Mouse (Mus musculus): ENCODE measurements around the gene Ppfia3. TPM values are rescaled to one million over a fixed set of nuclear protein-coding genes. Genes with fewer than 3 reads are reported as not detected.

Gene Ppfia3
- polyA plus RNA-seq (2014; fragmentation: Nextera tagmentation; extraction: Ambion mirVana) = 7.7 and 8.1 TPM in 2 replicates

DNA sequence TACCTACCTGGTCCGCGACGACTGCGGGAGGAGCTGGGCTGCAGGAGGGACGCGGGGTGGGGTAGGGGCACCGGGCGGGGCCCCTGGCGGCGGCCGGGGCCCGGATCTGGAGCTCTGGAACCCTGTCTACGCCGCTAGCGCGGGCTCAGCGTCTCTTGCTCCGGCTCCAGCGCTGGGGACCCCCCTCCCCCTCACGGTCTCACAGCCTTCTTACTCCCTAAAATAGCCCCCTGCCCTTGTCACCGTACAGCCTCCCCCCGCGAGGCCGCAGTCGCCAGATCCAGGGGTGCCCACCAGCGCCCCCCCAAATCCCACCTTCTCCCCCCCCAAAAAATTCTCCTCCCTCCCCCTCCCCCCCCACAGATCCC lies at the start of gene Ppfia3:
Ppfia3 (minus strand) TSS at position 368 of the 368 bp plus-strand sequence.
- Histone ChIP-seq H3K4me3 (ENCODE audit: low read depth, low read length) (peak within 1 kb of the TSS; percentile 78), H3K27ac (ENCODE audit: low read depth, low read length) (peak within 1 kb of the TSS; percentile 44; the same call in 1 of the 2 replicates), H3K27me3 (ENCODE audit: control insufficient read depth, insufficient read depth, low read length) (peaks cover 44% of the 10 kb centered on the region), H3K4me2 (peak within 1 kb of the TSS; percentile 88), H3K36me3 (ENCODE audit: control insufficient read depth, insufficient read depth, low read length) (no peaks in the 10 kb centered on the region), H3K9me3 (ENCODE audit: control insufficient read depth, low read length) (no peaks in the 10 kb centered on the region), H3K4me1 (ENCODE audit: control insufficient read depth, insufficient read depth, low read length) (peaks cover 28% of the 10 kb centered on the region), H3K9ac (ENCODE audit: low read length) (peak within 1 kb of the TSS; percentile 86)
- 0% methylated on average over 24 of the region's 26 CpGs for WGBS
- DNase-seq (ENCODE audit: low spot score, missing footprints) (no peak), ATAC-seq (ENCODE audit: low FRiP score) (peak; percentile 47)

DNA sequence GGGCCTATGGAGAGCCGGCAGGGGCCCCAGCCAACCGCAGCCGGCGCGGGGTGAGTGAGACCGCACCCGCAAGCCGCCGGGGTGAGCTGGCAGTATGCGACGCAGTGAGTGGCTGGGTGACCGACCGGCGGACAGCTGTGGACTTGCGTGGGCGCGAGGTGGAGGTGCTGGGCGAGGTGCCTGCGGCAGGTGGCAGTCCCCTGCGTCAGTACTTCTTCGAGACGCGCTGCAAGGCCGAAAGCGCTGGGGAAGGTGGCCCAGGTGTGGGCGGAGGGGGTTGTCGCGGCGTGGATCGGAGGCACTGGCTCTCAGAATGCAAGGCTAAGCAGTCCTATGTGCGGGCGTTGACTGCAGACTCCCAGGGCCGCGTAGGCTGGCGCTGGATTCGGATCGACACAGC lies 48.8 kb upstream of the Ppfia3 start:
- ATAC-seq (ENCODE audit: low FRiP score) (no peak), DNase-seq (ENCODE audit: low spot score, missing footprints) (no peak)
- Histone ChIP-seq H3K36me3 (ENCODE audit: control insufficient read depth, insufficient read depth, low read length) (no peaks in the 10 kb centered on the region), H3K9me3 (ENCODE audit: control insufficient read depth, low read length) (no peaks in the 10 kb centered on the region), H3K4me1 (ENCODE audit: control insufficient read depth, insufficient read depth, low read length) (peaks cover 4% of the 10 kb centered on the region), H3K9ac (ENCODE audit: low read length) (no peak overlapping the region), H3K27ac (ENCODE audit: low read depth, low read length) (no peak overlapping the region), H3K4me2 (no peak overlapping the region), H3K4me3 (ENCODE audit: low read depth, low read length) (no peak overlapping the region), H3K27me3 (ENCODE audit: control insufficient read depth, insufficient read depth, low read length) (peaks cover 88% of the 10 kb centered on the region)
- WGBS = 11% methylated on average over 37 of the region's 37 CpGs

GRCm38 (mm10) chr7:45414740-45415224 lies 48.0 kb upstream of the Ppfia3 start:
- no peak overlapping the region for H3K4me2 ChIP-seq
- H3K4me1 ChIP-seq (ENCODE audit: control insufficient read depth, insufficient read depth, low read length) = peaks cover 4% of the 10 kb centered on the region
- peak; percentile 88 for DNase-seq (ENCODE audit: low spot score, missing footprints)
- no peak overlapping the region for H3K27ac ChIP-seq (ENCODE audit: low read depth, low read length)
- H3K27me3 ChIP-seq (ENCODE audit: control insufficient read depth, insufficient read depth, low read length) = peaks cover 82% of the 10 kb centered on the region
- H3K36me3 ChIP-seq (ENCODE audit: control insufficient read depth, insufficient read depth, low read length) = no peaks in the 10 kb centered on the region
- 40% methylated on average over 12 of the region's 12 CpGs for WGBS
- H3K9me3 ChIP-seq (ENCODE audit: control insufficient read depth, low read length) = no peaks in the 10 kb centered on the region
- no peak for ATAC-seq (ENCODE audit: low FRiP score)
- H3K4me3 ChIP-seq (ENCODE audit: low read depth, low read length) = no peak overlapping the region
- H3K9ac ChIP-seq (ENCODE audit: low read length) = no peak overlapping the region

DNA sequence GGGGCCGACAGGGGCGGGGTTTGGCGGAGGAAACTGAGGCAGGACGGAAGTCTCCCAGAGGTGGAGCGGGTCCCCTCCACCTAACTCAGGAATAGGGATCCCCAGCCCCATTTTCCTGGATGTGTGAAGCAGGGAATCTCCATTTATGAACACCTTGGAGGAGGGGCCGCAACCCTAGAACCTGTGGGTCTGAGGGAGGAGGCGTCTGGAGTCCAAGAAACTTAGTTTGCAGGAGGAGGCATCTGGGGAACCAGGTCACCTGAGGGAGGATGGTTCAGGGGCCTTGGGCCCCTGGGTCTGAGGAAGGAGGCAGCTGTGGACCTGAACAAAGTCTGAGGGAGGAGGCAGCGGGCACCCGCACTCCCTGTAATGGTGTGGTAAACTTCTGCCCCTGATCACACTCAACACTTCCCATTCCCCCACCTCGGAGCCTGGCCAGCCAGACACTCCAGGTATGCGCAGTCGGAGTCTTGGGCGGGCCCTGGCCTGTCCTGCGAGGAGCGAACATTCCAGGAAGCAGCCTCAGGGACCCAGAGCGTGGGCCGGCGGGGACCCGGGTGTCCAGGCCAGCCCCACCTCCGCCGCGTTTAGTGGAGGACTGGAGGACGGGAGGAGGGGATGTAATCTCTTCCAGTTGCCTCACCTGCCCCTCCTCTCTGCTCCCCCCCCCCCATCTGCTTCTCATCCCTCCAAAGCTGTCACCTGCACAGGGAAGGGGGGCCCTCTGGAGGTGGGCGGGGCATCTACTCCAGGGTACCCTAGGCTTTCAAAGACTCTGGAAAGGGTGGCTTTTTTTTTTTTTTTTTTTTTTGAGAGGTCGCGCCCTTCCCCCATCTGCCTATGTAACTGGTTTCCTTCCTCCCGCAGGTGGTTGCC lies 47.3 kb upstream of the Ppfia3 start:
- peaks cover 82% of the 10 kb centered on the region for H3K27me3 ChIP-seq (ENCODE audit: control insufficient read depth, insufficient read depth, low read length)
- H3K36me3 ChIP-seq (ENCODE audit: control insufficient read depth, insufficient read depth, low read length) = no peaks in the 10 kb centered on the region
- no peaks in the 10 kb centered on the region for H3K9me3 ChIP-seq (ENCODE audit: control insufficient read depth, low read length)
- H3K9ac ChIP-seq (ENCODE audit: low read length) = peak overlapping the region; percentile 22
- ATAC-seq (ENCODE audit: low FRiP score) = no peak; the same call in 1 of the 2 replicates
- WGBS = 2% methylated on average over 27 of the region's 27 CpGs
- no peak for DNase-seq (ENCODE audit: low spot score, missing footprints)
- peak overlapping the region; percentile 60 for H3K4me2 ChIP-seq
- peaks cover 4% of the 10 kb centered on the region for H3K4me1 ChIP-seq (ENCODE audit: control insufficient read depth, insufficient read depth, low read length)
- no peak overlapping the region for H3K27ac ChIP-seq (ENCODE audit: low read depth, low read length)
- peak overlapping the region; percentile 42 for H3K4me3 ChIP-seq (ENCODE audit: low read depth, low read length)

DNA sequence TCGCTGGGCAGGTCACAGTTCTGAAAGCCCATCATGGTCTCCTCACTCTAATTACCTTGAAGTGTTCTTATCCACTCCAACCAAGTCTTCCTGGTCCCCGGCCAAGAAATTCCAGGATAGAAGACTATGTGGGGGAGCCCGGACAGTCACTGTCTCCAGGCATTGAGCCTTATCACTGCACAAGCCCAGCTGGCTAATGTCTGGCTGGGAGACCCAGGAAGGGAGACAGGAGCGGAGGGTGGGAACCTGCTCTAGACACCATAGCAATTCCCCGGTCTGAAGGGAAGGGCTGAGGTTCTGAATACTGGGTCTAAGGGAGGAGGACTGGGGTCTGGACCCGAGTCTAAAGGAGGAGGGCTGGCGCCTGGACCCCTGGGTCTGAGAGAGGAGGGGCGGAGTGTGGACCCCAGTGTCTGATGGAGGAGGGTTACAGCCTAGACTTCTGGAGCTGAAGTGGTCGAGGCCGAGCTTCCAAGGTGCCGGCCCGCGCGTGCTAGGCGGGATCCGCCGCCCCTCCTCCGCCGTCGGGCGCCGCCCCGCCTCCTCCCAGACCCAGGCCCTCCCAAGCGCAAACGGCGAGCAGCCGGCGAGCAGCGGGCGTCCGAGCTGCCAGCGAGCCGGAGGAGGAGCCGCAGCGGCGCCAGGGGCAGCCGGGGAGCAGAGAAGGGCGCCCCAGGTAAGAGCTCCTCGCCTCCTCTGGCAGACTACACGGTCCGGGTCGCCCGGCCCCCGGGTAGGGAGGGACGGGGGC lies 46.5 kb upstream of the Ppfia3 start, which contains the start of gene Ntf5:
Ntf5 (plus strand) TSS at position 583 of the 751 bp plus-strand sequence.
- peak; percentile 64 for ATAC-seq (ENCODE audit: low FRiP score)
- Histone ChIP-seq H3K4me1 (ENCODE audit: control insufficient read depth, insufficient read depth, low read length) (peaks cover 4% of the 10 kb centered on the region), H3K27ac (ENCODE audit: low read depth, low read length) (no peak within 1 kb of the TSS), H3K4me3 (ENCODE audit: low read depth, low read length) (peak within 1 kb of the TSS; percentile 42), H3K27me3 (ENCODE audit: control insufficient read depth, insufficient read depth, low read length) (peaks cover 82% of the 10 kb centered on the region), H3K4me2 (peak within 1 kb of the TSS; percentile 60), H3K9ac (ENCODE audit: low read length) (peak within 1 kb of the TSS; percentile 22), H3K9me3 (ENCODE audit: control insufficient read depth, low read length) (no peaks in the 10 kb centered on the region), H3K36me3 (ENCODE audit: control insufficient read depth, insufficient read depth, low read length) (no peaks in the 10 kb centered on the region)
- 3% methylated on average over 33 of the region's 45 CpGs for WGBS
- peak; percentile 90 for DNase-seq (ENCODE audit: low spot score, missing footprints)

DNA sequence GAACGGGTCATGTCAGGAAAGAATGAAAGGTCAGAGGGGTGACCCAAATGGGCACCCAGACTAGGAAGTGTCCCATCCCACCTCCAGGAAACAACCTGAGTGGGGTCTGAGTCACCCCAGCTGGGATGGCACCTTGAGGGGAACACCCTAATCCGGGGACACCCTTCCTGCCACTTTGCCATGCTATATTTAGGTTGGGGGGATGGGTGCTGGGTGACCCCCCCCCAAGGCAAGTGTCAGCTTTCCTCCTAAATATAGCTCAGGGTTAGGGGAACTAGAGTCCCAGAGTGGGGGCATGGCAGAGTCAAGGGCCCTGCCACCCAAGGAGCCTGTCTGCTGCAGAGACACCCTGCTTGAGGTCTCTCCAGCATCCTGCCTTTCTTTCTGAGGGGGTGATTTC lies 45.6 kb upstream of the Ppfia3 start:
- 91% methylated on average over 2 of the region's 2 CpGs for WGBS
- H3K36me3 ChIP-seq (ENCODE audit: control insufficient read depth, insufficient read depth, low read length) = no peaks in the 10 kb centered on the region
- peaks cover 4% of the 10 kb centered on the region for H3K4me1 ChIP-seq (ENCODE audit: control insufficient read depth, insufficient read depth, low read length)
- no peaks in the 10 kb centered on the region for H3K9me3 ChIP-seq (ENCODE audit: control insufficient read depth, low read length)
- H3K27ac ChIP-seq (ENCODE audit: low read depth, low read length) = no peak overlapping the region
- H3K27me3 ChIP-seq (ENCODE audit: control insufficient read depth, insufficient read depth, low read length) = peaks cover 83% of the 10 kb centered on the region
- H3K4me2 ChIP-seq = no peak overlapping the region
- ATAC-seq (ENCODE audit: low FRiP score) (no peak), DNase-seq (ENCODE audit: low spot score, missing footprints) (peak; percentile 82)
- no peak overlapping the region for H3K9ac ChIP-seq (ENCODE audit: low read length)
- H3K4me3 ChIP-seq (ENCODE audit: low read depth, low read length) = no peak overlapping the region

GRCm38 (mm10) chr7:45409497-45410163 lies 42.8 kb upstream of the Ppfia3 start:
- H3K27ac ChIP-seq (ENCODE audit: low read depth, low read length) = no peak overlapping the region
- no peak overlapping the region for H3K4me3 ChIP-seq (ENCODE audit: low read depth, low read length)
- H3K4me1 ChIP-seq (ENCODE audit: control insufficient read depth, insufficient read depth, low read length) = peaks cover 6% of the 10 kb centered on the region
- H3K9ac ChIP-seq (ENCODE audit: low read length) = no peak overlapping the region
- 83% methylated on average over 8 of the region's 8 CpGs for WGBS
- DNase-seq (ENCODE audit: low spot score, missing footprints) = peak; percentile 10
- H3K9me3 ChIP-seq (ENCODE audit: control insufficient read depth, low read length) = no peaks in the 10 kb centered on the region
- no peak for ATAC-seq (ENCODE audit: low FRiP score)
- no peaks in the 10 kb centered on the region for H3K36me3 ChIP-seq (ENCODE audit: control insufficient read depth, insufficient read depth, low read length)
- peaks cover 82% of the 10 kb centered on the region for H3K27me3 ChIP-seq (ENCODE audit: control insufficient read depth, insufficient read depth, low read length)
- H3K4me2 ChIP-seq = no peak overlapping the region

GRCm38 (mm10) chr7:45408949-45409348 lies 42.1 kb upstream of the Ppfia3 start:
- no peak overlapping the region for H3K9ac ChIP-seq (ENCODE audit: low read length)
- ATAC-seq (ENCODE audit: low FRiP score) = no peak

More at GRCm38 (mm10) chr7:45408949-45409348, 42.1 kb upstream of the Ppfia3 start:
- H3K4me2 ChIP-seq = no peak overlapping the region
- 86% methylated on average over 17 of the region's 17 CpGs for WGBS
- H3K9me3 ChIP-seq (ENCODE audit: control insufficient read depth, low read length) = no peaks in the 10 kb centered on the region
- peaks cover 75% of the 10 kb centered on the region for H3K27me3 ChIP-seq (ENCODE audit: control insufficient read depth, insufficient read depth, low read length)
- peaks cover 5% of the 10 kb centered on the region for H3K4me1 ChIP-seq (ENCODE audit: control insufficient read depth, insufficient read depth, low read length)
- H3K4me3 ChIP-seq (ENCODE audit: low read depth, low read length) = no peak overlapping the region
- H3K36me3 ChIP-seq (ENCODE audit: control insufficient read depth, insufficient read depth, low read length) = no peaks in the 10 kb centered on the region
- peak; percentile 60 for DNase-seq (ENCODE audit: low spot score, missing footprints)
- H3K27ac ChIP-seq (ENCODE audit: low read depth, low read length) = no peak overlapping the region
